Mouse (Mus musculus) stomach, postnatal 0 days (tissue): ENCODE results near the gene Epb41l1.

Experiments
- CTCF ChIP-seq: IDR thresholded peaks from 2 replicates; pipeline ENCODE4 v1.5.1; 2016; ENCODE audit warnings: antibody characterized with exemption, low read depth, mild to moderate bottlenecking, moderate library complexity
- EP300 ChIP-seq: optimal IDR thresholded peaks from 2 replicates; pipeline ENCODE3; 2016; ENCODE audit warnings: antibody characterized with exemption

DNA sequence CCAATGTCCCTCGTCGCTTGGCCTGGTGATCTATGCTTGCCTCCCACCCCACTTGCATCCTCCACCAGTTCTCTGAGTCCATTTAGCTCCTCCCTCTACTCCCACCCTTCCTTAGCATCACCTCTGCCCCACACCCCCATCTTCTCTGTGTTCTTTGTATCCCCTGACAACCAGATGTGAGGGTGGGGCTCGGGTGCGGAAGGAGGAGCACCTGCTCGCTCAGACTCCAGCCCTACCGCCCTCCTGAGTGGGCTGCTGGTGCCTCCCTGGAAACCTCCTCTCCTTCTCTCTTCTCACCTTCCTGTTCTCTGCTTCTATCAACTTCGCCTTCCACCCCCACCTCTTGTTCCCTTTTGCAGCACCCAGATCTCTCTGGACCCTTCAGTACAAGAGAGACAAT lies 91.3 kb downstream of the Epb41l1 start:
- TF ChIP-seq EP300 = no peak
- no peak for TF ChIP-seq CTCF
